Mouse (Mus musculus) forebrain, embryonic 14.5 days (tissue): ENCODE data around the gene Snip1. TPM values are rescaled to one million over a fixed set of nuclear protein-coding genes. Genes with fewer than 3 reads are reported as not detected.

Experiments
- ATAC-seq: fragments of 200-750 bp; cut with Nextera tagmentation; 2 replicates; pipeline ENCODE4 v1.8.0; 2017; ENCODE audit warnings: mild to moderate bottlenecking, moderate library complexity
- DNase-seq: peaks from one replicate; pipeline ENCODE4 v3.0.0-alpha.2; 2015; ENCODE audit warnings: low spot score
- H3K27ac ChIP-seq: fragments of 300-500 bp; sonication (generic); 2 replicates; pipeline ENCODE4 v1.5.1; 2014; ENCODE audit warnings: low read depth, mild to moderate bottlenecking, control low read depth, low read length, moderate library complexity
- H3K27me3 ChIP-seq: fragments of 300-500 bp; sonication (generic); replicated peaks from 2 replicates; pipeline ENCODE4 v1.6.1; 2014; ENCODE audit warnings: low read length, control low read depth, mixed read lengths; ENCODE audit not compliant: control insufficient read depth, insufficient read depth
- H3K36me3 ChIP-seq: fragments of 300-500 bp; sonication (generic); 2 replicates; pipeline ENCODE4 v1.6.1; 2014; ENCODE audit warnings: low read length, control low read depth; ENCODE audit not compliant: control insufficient read depth, insufficient read depth
- H3K4me1 ChIP-seq: fragments of 300-500 bp; sonication (generic); 2 replicates; pipeline ENCODE4 v1.6.1; 2014; ENCODE audit warnings: antibody characterized with exemption, low read length, control low read depth; ENCODE audit not compliant: control insufficient read depth, insufficient read depth
- H3K4me2 ChIP-seq: fragments of 300-500 bp; sonication (generic); 2 replicates; pipeline ENCODE4 v1.6.1; 2014; ENCODE audit warnings: mild to moderate bottlenecking, control low read depth, low read length
- H3K4me3 ChIP-seq: fragments of 300-500 bp; sonication (generic); 2 replicates; pipeline ENCODE4 v1.5.1; 2014; ENCODE audit warnings: low read depth, low read length, control low read depth
- H3K9ac ChIP-seq: fragments of 300-500 bp; sonication (generic); 2 replicates; pipeline ENCODE4 v1.6.1; 2014; ENCODE audit warnings: mild to moderate bottlenecking, low read length, control low read depth, moderate library complexity
- H3K9me3 ChIP-seq: fragments of 300-500 bp; sonication (generic); replicated peaks from 2 replicates; pipeline ENCODE4 v1.6.1; 2016; ENCODE audit warnings: low read length, control low read depth, mixed read lengths; ENCODE audit not compliant: control insufficient read depth
- WGBS: fragments of 180-500 bp; shearing (Covaris S2); extraction: QIAGEN DNeasy Blood & Tissue Kit; methylation state at CpG from one replicate; pipeline ENCODE4 v1.1.7; 2014; 5-methylcytosine and 5-hydroxymethylcytosine counted together
- polyA plus RNA-seq: library from polyadenylated mRNA; unstranded; fragments of >200 nt; fragmentation: Nextera tagmentation; extraction: Ambion mirVana; gene quantifications from 2 replicates; pipeline ENCODE4 v1.2.1, GENCODE M21; 2014

The Snip1 gene
- polyA plus RNA-seq, 1 experiment from 2014 or later: 28.9 TPM

DNA sequence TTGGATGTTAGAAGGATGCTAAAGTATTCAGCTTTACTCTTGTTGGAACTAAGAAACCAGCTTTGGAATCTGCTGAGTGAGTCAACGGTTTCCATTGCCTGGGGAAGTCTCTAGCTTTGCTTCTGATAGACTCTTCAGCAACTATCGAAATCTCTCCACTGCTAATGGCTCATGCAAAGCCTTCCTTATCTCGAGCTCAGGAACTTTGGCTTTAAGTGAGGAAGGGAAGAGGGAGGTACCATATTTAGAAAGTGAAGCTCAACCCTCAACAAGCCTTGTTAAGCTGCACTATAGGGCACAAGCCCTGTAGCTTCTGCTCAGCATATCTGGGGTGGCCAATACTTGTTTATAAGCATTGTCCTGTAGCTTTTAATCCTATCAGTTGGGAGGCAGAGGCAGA lies 9.2 kb upstream of the Snip1 start:
- Histone ChIP-seq H3K27ac (no peak overlapping the region), H3K4me1 (no peaks in the 10 kb centered on the region), H3K36me3 (peaks cover 44% of the 10 kb centered on the region), H3K9ac (no peak overlapping the region), H3K4me3 (no peak overlapping the region), H3K9me3 (no peaks in the 10 kb centered on the region), H3K4me2 (no peak overlapping the region), H3K27me3 (no peaks in the 10 kb centered on the region)
- DNase-seq: no peak
- 67% methylated on average over 3 of the region's 3 CpGs for WGBS
- no peak for ATAC-seq

- 56% methylated on average over 5 of the region's 5 CpGs for WGBS
- no peak for ATAC-seq
- H3K27me3 ChIP-seq: no peaks in the 10 kb centered on the region
- H3K4me2 ChIP-seq: no peak overlapping the region
- no peak overlapping the region for H3K27ac ChIP-seq
- no peak for DNase-seq
- H3K9ac ChIP-seq: no peak overlapping the region
- no peaks in the 10 kb centered on the region for H3K9me3 ChIP-seq
- H3K36me3 ChIP-seq: peaks cover 36% of the 10 kb centered on the region
- H3K4me1 ChIP-seq: no peaks in the 10 kb centered on the region
- no peak overlapping the region for H3K4me3 ChIP-seq
These were observed 8.4 kb upstream of the Snip1 start for GRCm38 (mm10) chr4:125058033-125058432.

DNA sequence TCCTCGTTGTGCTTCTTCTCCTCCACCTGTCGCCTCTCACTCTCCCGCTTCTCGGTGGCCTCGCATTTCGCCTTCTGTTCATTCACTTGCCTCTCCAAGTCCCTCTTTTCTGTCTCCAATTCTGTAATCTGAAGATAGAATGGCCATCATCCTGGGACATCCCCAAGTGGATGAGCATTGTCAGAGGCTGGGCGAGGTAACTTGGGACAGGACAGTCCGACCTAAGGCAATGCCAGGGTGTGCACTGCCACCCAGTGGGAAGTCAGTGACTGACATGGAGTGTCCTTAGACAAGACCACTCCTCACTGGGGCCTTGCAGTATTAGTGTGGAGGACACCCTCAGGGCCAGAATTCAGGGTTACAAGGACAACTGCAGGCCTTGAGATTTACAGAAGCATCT lies 7.4 kb upstream of the Snip1 start:
- ATAC-seq (peak; percentile 60), DNase-seq (peak; percentile 71)
- Histone ChIP-seq H3K36me3 (peaks cover 26% of the 10 kb centered on the region), H3K4me1 (no peaks in the 10 kb centered on the region), H3K4me2 (peak overlapping the region; percentile 24), H3K27me3 (no peaks in the 10 kb centered on the region), H3K4me3 (no peak overlapping the region), H3K27ac (no peak overlapping the region), H3K9me3 (no peaks in the 10 kb centered on the region), H3K9ac (no peak overlapping the region)
- WGBS: 2% methylated on average over 8 of the region's 8 CpGs

DNA sequence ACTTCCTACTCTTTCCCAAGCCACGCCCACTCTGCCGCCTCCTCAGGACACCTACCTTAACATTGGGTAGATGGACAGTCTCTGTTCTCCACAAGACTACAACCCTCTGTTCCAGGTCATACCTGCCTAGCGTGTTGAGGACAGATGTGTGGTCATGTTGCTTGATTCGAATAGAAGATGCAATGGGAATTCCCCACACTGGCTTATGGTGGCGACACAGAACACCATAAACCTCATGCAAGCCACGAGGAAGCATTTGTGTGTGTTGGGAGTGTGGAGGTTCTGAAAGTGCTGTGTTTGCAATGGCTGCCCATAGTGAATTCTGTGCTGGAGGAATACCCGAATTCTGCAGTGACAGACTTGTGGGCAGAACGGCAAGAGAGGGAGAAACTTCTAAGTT lies 2.6 kb upstream of the Snip1 start:
- Histone ChIP-seq H3K27me3 (no peaks in the 10 kb centered on the region), H3K36me3 (peaks cover 3% of the 10 kb centered on the region), H3K9me3 (no peaks in the 10 kb centered on the region), H3K4me2 (no peak overlapping the region), H3K27ac (no peak overlapping the region), H3K9ac (no peak overlapping the region), H3K4me3 (no peak overlapping the region), H3K4me1 (peaks cover 9% of the 10 kb centered on the region)
- ATAC-seq: no peak
- 83% methylated on average over 8 of the region's 8 CpGs for WGBS
- DNase-seq: no peak

DNA sequence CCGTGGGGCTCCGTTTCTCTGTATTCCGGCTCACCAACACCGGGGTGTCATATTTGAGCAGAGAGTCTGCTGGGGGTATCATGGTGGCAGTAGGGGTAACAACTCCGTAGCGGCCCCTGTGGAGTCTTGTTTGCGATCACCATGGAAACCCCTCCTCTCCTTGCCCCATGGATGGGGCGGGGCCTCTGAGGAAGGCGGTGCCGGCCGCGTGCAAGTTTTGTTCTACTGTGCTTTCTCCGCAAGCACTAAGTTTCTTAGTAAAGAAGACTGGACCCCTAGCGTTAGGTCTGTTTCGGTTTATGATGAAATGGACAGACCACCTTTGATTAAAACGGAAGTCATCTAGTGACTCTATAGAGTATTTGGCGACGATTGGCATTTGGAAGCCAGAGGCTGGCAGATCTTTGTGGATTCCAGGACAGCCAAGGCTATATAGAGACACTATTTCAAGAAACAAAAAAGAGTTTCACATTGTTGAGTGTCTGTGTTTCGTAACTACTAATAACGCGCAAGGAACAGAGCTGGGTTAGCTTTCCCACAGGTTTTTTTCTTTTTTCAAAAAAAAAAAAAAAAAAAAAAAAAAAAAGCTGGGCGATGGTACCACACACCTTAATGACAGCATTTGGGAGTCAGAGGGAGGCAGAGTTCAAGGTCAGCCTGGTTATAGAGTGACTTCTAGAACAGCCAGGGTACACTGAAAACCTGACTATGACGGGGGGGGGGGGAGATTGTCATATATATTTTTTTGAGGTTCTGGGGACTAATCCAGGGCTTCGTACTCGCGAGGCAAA lies 760 bp upstream of the Snip1 start, which contains the start of gene Dnali1:
Gene Dnali1, minus strand, starts transcription at position 187 of the 791 bp plus-strand sequence.
- Histone ChIP-seq H3K36me3 (peaks cover 22% of the 10 kb centered on the region), H3K4me3 (peak within 1 kb of the TSS; percentile 92), H3K9ac (peak within 1 kb of the TSS; percentile 83), H3K27ac (no peak within 1 kb of the TSS), H3K9me3 (no peaks in the 10 kb centered on the region), H3K4me1 (peaks cover 9% of the 10 kb centered on the region), H3K4me2 (peak within 1 kb of the TSS; percentile 92), H3K27me3 (no peaks in the 10 kb centered on the region)
- peak; percentile 73 for DNase-seq
- WGBS: 4% methylated on average over 26 of the region's 26 CpGs
- ATAC-seq: peak; percentile 47

DNA sequence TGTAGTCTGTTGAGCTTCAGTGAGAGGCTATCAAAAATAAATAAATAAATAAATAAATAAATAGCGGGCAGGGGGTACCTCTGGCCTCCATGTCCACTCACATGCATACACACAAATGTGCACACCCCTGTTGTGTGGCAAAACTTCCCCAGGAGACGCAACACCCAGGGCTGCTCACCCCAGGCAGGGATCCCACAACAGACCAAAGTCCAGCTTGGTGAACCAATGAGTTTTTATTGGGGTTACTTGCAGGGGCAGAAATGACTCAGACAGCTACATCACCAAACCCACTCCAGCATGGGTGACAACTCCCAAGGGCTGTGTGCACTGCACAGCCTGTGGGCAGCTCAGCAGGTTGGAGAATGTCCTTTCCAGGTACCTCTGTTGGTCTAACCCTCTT lies 11.2 kb downstream of the Snip1 start:
- WGBS: 90% methylated on average over 2 of the region's 2 CpGs
- DNase-seq: no peak
- Histone ChIP-seq H3K4me3 (no peak overlapping the region), H3K27me3 (no peaks in the 10 kb centered on the region), H3K27ac (no peak overlapping the region), H3K4me2 (no peak overlapping the region), H3K9me3 (no peaks in the 10 kb centered on the region), H3K36me3 (peaks cover 38% of the 10 kb centered on the region), H3K9ac (no peak overlapping the region), H3K4me1 (no peaks in the 10 kb centered on the region)
- no peak for ATAC-seq

DNA sequence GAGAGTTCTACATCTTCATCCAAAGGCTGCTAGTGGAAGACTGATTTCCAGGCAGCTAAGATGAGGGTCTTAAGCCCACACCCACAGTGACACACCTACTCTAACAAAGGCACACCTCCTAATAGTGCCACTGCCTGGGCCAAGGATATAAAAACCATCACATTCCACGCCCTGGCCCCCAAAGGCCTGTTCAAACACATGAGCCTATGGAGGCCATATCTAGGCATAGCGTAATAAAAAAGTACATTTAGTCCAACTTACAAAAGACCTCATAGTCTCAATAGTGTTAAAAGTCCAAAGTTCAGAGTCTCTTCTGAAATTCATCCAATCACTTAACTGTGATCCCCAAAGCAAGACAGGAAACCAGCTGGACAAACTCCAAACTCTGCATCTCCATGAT lies 12.2 kb downstream of the Snip1 start:
- Histone ChIP-seq H3K9ac (no peak overlapping the region), H3K9me3 (no peaks in the 10 kb centered on the region), H3K36me3 (peaks cover 28% of the 10 kb centered on the region), H3K27ac (no peak overlapping the region), H3K4me1 (no peaks in the 10 kb centered on the region), H3K4me3 (no peak overlapping the region), H3K4me2 (no peak overlapping the region), H3K27me3 (no peaks in the 10 kb centered on the region)
- 91% methylated on average over 2 of the region's 2 CpGs for WGBS
- DNase-seq: no peak
- ATAC-seq: no peak

DNA sequence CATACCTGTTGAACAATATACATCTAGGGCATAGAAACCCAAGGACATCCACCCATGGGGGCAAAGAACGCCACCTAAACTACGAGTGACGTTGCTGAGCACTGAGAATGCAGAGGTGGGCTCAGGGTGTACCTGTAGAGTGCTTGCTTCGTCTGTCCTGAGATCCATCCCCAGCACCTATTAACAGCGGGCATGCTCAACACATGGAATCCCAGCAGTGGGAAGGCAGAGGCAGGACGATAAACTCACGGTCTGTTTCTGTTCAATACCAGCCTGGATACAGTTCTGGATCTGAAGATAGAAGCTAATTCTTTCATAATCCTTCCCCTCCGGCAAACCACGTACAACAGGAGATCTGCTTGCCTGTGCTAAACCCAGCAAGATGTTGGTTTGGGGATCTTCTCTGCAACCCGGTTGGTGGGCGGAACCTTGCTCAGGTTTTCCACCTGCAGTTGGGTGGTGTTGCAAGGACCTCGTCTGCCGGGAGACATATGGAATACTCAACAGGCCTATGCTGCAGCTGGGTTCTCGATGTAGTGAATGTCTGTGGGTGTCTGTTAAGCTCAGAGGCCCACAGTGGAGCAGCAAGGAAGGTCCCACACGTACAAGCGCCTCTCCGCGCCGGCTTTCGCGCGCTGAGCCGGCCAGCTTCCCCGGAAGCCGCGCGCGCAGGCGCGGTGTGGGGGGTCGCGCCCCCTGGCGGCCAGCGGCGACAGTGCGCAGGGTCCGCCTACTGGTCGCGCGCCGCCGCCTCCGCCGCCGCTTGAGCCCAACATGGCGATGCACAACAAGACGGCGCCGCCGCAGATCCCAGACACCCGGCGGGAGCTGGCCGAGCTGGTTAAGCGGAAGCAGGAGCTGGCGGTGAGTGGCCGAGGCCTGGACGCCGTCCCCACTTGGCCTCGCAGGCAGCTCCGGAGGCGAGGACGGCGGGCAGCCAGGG lies 18.2 kb downstream of the Snip1 start, which contains the start of gene Meaf6:
Gene Meaf6, plus strand, starts transcription at position 732 of the 943 bp plus-strand sequence.
- WGBS: 1% methylated on average over 63 of the region's 63 CpGs
- peak within 1 kb of the TSS; percentile 83 for H3K4me3 ChIP-seq

More for the DNA sequence above, 18.2 kb downstream of the Snip1 start, which contains the start of gene Meaf6:
- no peaks in the 10 kb centered on the region for H3K27me3 ChIP-seq
- peaks cover 9% of the 10 kb centered on the region for H3K4me1 ChIP-seq
- peaks cover 26% of the 10 kb centered on the region for H3K36me3 ChIP-seq
- DNase-seq (peak; percentile 90), ATAC-seq (peak; percentile 90)
- peak within 1 kb of the TSS; percentile 92 for H3K9ac ChIP-seq
- H3K4me2 ChIP-seq: peak within 1 kb of the TSS; percentile 87
- H3K9me3 ChIP-seq: no peaks in the 10 kb centered on the region
- H3K27ac ChIP-seq: peak within 1 kb of the TSS; percentile 98
